Mouse (Mus musculus) embryonic facial prominence, embryonic 13.5 days (tissue): ENCODE measurements around the gene Trim47. TPM values are rescaled to one million over a fixed set of nuclear protein-coding genes. Genes with fewer than 3 reads are reported as not detected.

ENCODE experiments used
- ATAC-seq: fragments of 200-750 bp; cut with Nextera tagmentation; 2 replicates; pipeline ENCODE4 v1.8.0; 2017; ENCODE audit warnings: low read depth; ENCODE audit not compliant: insufficient number of reproducible peaks, insufficient read depth, low FRiP score, low TSS enrichment
- H3K27ac ChIP-seq: fragments of 300-500 bp; sonication (generic); 2 replicates; pipeline ENCODE4 v1.5.1; 2015; ENCODE audit warnings: moderate library complexity, mild to moderate bottlenecking, inconsistent platforms
- H3K27me3 ChIP-seq: fragments of 300-500 bp; sonication (generic); 2 replicates; pipeline ENCODE4 v1.6.1; 2015; ENCODE audit warnings: mild to moderate bottlenecking, inconsistent platforms
- H3K36me3 ChIP-seq: fragments of 300-500 bp; sonication (generic); 2 replicates; pipeline ENCODE4 v1.6.1; 2015; ENCODE audit warnings: mild to moderate bottlenecking, inconsistent platforms
- H3K4me1 ChIP-seq: fragments of 300-500 bp; sonication (generic); 2 replicates; pipeline ENCODE4 v1.6.1; 2015; ENCODE audit warnings: inconsistent platforms
- H3K4me2 ChIP-seq: fragments of 300-500 bp; sonication (generic); 2 replicates; pipeline ENCODE4 v1.6.1; 2015; ENCODE audit warnings: moderate library complexity, mild to moderate bottlenecking, inconsistent platforms
- H3K4me3 ChIP-seq: fragments of 300-500 bp; sonication (generic); 2 replicates; pipeline ENCODE4 v1.5.1; 2015; ENCODE audit warnings: mild to moderate bottlenecking, inconsistent platforms
- H3K9ac ChIP-seq: fragments of 300-500 bp; sonication (generic); 2 replicates; pipeline ENCODE4 v1.6.1; 2015; ENCODE audit warnings: mild to moderate bottlenecking, inconsistent platforms
- H3K9me3 ChIP-seq: fragments of 300-500 bp; sonication (generic); 2 replicates; pipeline ENCODE4 v1.6.1; 2016; ENCODE audit warnings: inconsistent platforms
- WGBS: fragments of 180-500 bp; shearing (Covaris S2); methylation state at CpG from one replicate; pipeline ENCODE4 v1.1.7; 2015; ENCODE audit warnings: mixed read lengths; 5-methylcytosine and 5-hydroxymethylcytosine counted together
- polyA plus RNA-seq: library from polyadenylated mRNA; unstranded; fragments of >200 nt; fragmentation: Nextera tagmentation; extraction: Ambion mirVana; gene quantifications from 2 replicates; pipeline ENCODE4 v1.2.1, GENCODE M21; 2015

The Trim47 gene
- polyA plus RNA-seq, 1 experiment from 2014 or later: 8.6 TPM

GRCm38 (mm10) chr11:116104006-116104646, 22.9 kb downstream of the Trim47 start:
- H3K9ac ChIP-seq: 0 out of 2 replicates have a peak overlapping the region, but pooled peaks have one; percentile 3
- no peak overlapping the region for H3K4me2 ChIP-seq
- H3K4me3 ChIP-seq: no peak overlapping the region

DNA sequence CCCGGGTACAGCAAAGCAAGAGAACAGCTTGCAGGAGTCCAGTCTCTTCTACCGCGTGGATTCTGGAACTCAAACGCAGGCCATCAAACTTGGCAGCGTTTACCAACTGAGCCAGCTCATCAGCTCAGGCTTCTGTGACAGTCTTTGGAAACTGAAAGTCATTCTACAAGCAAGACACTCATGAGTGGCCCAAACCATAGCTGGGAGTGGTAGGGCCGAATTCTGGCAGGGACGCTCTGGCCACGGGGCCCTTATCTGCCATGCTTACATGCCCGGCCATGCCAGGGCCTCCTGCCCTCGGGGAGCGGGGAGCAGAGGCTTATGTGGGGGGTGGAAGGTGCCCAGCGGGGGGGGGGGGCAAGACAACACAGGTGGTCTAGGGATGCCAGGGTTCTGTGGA, 23.4 kb downstream of the Trim47 start:
- H3K4me2 ChIP-seq: no peak overlapping the region
- H3K27ac ChIP-seq: 0 out of 2 replicates have a peak overlapping the region, but pooled peaks have one; percentile 44
- H3K4me1 ChIP-seq: peaks cover 60% of the 10 kb centered on the region
- no peaks in the 10 kb centered on the region for H3K9me3 ChIP-seq
- ATAC-seq: no peak
- WGBS: 73% methylated on average over 12 of the region's 12 CpGs
- no peak overlapping the region for H3K4me3 ChIP-seq
- peaks cover 33% of the 10 kb centered on the region for H3K27me3 ChIP-seq
- H3K36me3 ChIP-seq: no peaks in the 10 kb centered on the region
- 0 out of 2 replicates have a peak overlapping the region, but pooled peaks have one; percentile 3 for H3K9ac ChIP-seq

More at GRCm38 (mm10) chr11:116104006-116104646, 22.9 kb downstream of the Trim47 start:
- Histone ChIP-seq H3K27me3 (peaks cover 38% of the 10 kb centered on the region), H3K4me1 (peaks cover 65% of the 10 kb centered on the region), H3K9me3 (no peaks in the 10 kb centered on the region), H3K36me3 (no peaks in the 10 kb centered on the region), H3K27ac (peak overlapping the region; percentile 48)
- 35% methylated on average over 14 of the region's 14 CpGs for WGBS
- peak; percentile 33; the same call in 1 of the 2 replicates for ATAC-seq

DNA sequence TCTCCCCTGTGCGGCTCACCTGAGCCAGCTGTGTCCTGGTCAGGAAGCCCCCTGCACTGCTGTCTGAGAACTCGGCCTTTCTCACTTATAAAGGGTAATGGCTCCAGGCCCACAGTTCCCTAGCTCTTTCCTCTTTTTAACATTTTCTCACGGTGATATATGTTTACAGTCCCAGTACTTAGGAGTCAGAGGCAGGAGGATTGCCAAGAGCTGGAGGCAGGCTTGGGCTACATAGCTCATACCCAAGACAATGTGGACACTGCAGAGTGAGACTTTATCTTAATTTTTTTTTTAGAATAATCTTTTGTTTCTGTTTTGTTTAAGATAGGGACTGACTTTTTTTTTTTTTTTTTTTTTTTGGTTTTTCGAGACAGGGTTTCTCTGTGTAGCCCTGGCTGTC, 24.5 kb downstream of the Trim47 start:
- H3K9me3 ChIP-seq: no peaks in the 10 kb centered on the region
- H3K9ac ChIP-seq: no peak overlapping the region
- H3K4me1 ChIP-seq: peaks cover 49% of the 10 kb centered on the region
- peaks cover 22% of the 10 kb centered on the region for H3K27me3 ChIP-seq
- 50% methylated on average over 3 of the region's 4 CpGs for WGBS
- peak overlapping the region; percentile 82 for H3K27ac ChIP-seq
- H3K4me3 ChIP-seq: no peak overlapping the region
- ATAC-seq: no peak
- no peaks in the 10 kb centered on the region for H3K36me3 ChIP-seq
- no peak overlapping the region for H3K4me2 ChIP-seq

DNA sequence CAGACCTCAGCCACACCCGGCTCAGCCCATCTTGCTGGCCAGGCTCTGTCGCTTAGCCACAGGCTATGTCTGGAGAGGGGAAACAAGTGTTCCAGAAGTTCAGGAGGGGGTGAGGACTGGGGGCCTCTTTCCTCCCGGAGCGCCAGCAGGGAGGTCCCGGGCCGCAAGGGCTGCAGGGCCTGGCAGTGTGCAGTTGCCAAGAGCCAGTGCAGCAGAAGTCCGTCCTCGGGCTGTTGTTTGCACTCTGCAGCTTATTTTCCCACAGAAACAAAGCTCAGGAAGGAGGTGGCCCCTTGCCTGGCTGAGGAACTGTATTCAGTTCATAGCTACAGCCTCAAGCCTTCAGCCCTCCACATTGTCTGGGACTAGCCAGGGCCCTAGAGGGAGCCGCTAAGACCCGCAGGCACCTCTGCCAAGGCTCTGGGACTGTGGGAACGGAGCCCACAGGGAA, 25.1 kb downstream of the Trim47 start:
- ATAC-seq: no peak
- peak overlapping the region; percentile 26; the same call in 1 of the 2 replicates for H3K4me2 ChIP-seq
- WGBS: 17% methylated on average over 11 of the region's 11 CpGs

GRCm38 (mm10) chr11:116100839-116101238, 26.2 kb downstream of the Trim47 start:
- no peak overlapping the region for H3K4me3 ChIP-seq
- H3K9ac ChIP-seq: no peak overlapping the region
- WGBS: 73% methylated on average over 7 of the region's 7 CpGs
- H3K36me3 ChIP-seq: no peaks in the 10 kb centered on the region
- H3K27me3 ChIP-seq: peaks cover 5% of the 10 kb centered on the region
- peaks cover 32% of the 10 kb centered on the region for H3K4me1 ChIP-seq
- no peak for ATAC-seq
- peak overlapping the region; percentile 82 for H3K27ac ChIP-seq
- no peak overlapping the region for H3K4me2 ChIP-seq
- H3K9me3 ChIP-seq: no peaks in the 10 kb centered on the region

More for the DNA sequence above, 25.1 kb downstream of the Trim47 start:
- peak overlapping the region; percentile 82 for H3K27ac ChIP-seq
- H3K9me3 ChIP-seq: no peaks in the 10 kb centered on the region
- peaks cover 44% of the 10 kb centered on the region for H3K4me1 ChIP-seq
- no peak overlapping the region for H3K4me3 ChIP-seq
- peaks cover 16% of the 10 kb centered on the region for H3K27me3 ChIP-seq
- H3K9ac ChIP-seq: no peak overlapping the region
- no peaks in the 10 kb centered on the region for H3K36me3 ChIP-seq

DNA sequence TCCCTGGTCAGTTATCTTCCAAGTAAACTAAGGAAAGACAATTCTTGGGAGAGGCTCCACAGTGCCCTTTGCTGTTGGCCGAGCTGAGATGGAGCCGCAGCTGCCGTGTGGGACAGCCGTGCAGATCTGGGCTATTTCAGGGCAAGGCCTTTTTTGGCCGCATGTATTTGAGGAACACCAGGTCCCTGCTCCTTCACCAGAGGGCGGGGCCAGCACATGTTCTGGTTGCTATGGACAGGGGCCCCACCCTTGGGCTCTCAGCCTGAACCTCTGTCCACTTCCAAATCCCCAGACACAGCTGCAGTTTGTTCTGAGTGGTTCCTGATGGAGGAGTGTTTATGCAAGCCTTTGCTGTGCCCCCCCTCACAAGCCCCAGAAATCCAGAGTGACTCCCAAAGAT, 26.6 kb downstream of the Trim47 start:
- no peak overlapping the region for H3K4me3 ChIP-seq
- no peaks in the 10 kb centered on the region for H3K9me3 ChIP-seq
- peaks cover 31% of the 10 kb centered on the region for H3K4me1 ChIP-seq
- H3K27ac ChIP-seq: no peak overlapping the region
- no peak overlapping the region for H3K4me2 ChIP-seq
- H3K36me3 ChIP-seq: no peaks in the 10 kb centered on the region
- WGBS: 80% methylated on average over 6 of the region's 6 CpGs
- ATAC-seq: no peak
- no peak overlapping the region for H3K9ac ChIP-seq
- H3K27me3 ChIP-seq: peaks cover under 1% of the 10 kb centered on the region; the same call in 1 of the 2 replicates

- no peak for ATAC-seq
- H3K9me3 ChIP-seq: no peaks in the 10 kb centered on the region
- H3K4me3 ChIP-seq: no peak overlapping the region
- H3K9ac ChIP-seq: no peak overlapping the region
- H3K27me3 ChIP-seq: no peaks in the 10 kb centered on the region
- 81% methylated on average over 6 of the region's 6 CpGs for WGBS
- no peaks in the 10 kb centered on the region for H3K36me3 ChIP-seq
- peaks cover 29% of the 10 kb centered on the region for H3K4me1 ChIP-seq
- no peak overlapping the region for H3K27ac ChIP-seq
- H3K4me2 ChIP-seq: no peak overlapping the region
These were observed 27.5 kb downstream of the Trim47 start for GRCm38 (mm10) chr11:116099462-116099861.

- WGBS: 73% methylated on average over 14 of the region's 14 CpGs
- Histone ChIP-seq H3K4me1 (peaks cover 23% of the 10 kb centered on the region), H3K36me3 (no peaks in the 10 kb centered on the region), H3K4me2 (no peak overlapping the region), H3K9ac (no peak overlapping the region), H3K27me3 (no peaks in the 10 kb centered on the region), H3K9me3 (no peaks in the 10 kb centered on the region), H3K27ac (no peak overlapping the region), H3K4me3 (no peak overlapping the region)
- no peak for ATAC-seq
These were observed 28.1 kb downstream of the Trim47 start for GRCm38 (mm10) chr11:116098711-116099460.

DNA sequence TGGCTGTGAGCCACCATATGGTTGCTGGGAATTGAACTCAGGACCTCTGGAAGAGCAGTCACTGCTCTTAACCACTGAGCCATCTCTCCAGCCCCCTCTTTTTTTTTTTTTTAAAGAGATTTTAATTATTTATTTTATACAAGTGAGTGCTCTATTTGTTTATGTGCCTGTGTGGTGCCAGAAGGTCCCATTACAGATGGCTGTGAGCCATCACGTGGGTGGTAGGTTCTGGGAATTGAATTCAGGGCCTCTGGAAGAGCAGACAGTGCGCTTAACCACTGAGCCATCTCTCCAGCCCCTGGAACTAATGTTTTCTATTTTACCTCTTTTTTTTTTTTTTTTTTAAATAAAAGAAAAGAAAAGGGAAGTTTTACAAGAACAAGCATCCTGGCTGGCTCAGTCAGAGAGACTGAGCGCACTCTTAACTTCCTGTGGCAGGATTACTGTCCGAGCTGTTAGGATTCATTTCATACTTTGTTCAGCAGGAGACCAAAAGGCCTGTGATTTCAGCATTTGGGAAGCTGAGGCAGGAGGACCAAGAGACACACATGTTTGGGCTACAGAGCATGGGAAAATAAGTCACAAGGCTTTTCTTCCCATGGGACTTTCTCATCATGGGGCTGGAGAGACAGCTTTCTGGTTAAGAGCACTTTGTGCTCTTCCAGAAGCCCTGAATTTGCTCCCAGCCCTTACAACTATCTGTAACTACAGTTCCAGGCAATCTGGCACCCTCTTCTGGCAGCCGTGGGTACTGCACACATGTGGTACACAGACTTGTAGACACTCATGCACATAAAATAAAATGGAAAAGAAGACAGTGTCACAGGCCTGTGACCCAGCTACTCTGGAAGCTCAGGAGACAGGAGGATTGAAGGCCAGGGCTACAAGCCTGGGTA, 30.5 kb downstream of the Trim47 start:
- no peak for ATAC-seq

DNA sequence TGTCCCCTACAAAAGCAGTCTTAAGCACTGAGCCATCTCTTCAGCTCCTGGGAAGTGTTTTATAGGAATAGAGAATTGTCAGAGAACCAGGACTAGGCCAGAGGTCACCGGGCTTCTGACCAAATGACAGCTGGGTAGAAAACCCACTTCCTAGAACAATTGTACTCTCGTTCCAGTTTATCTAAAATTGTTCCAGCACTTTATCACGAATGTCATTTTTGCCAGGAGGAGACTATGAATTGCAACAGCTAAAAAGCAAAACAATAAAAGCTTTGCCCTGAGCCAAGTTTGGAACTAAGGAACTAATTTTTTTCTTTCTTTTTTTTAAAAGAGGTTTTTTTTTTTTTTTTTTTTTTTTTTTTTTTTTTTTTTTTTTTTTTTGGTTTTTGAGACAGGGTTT, 31.4 kb downstream of the Trim47 start:
- Histone ChIP-seq H3K27me3 (no peaks in the 10 kb centered on the region), H3K36me3 (no peaks in the 10 kb centered on the region), H3K27ac (no peak overlapping the region), H3K4me2 (no peak overlapping the region), H3K4me1 (no peaks in the 10 kb centered on the region), H3K9ac (no peak overlapping the region), H3K4me3 (no peak overlapping the region), H3K9me3 (no peaks in the 10 kb centered on the region)
- WGBS: 74% methylated on average over 3 of the region's 3 CpGs
- ATAC-seq: no peak

More for the DNA sequence above, 30.5 kb downstream of the Trim47 start:
- Histone ChIP-seq H3K4me2 (no peak overlapping the region), H3K27me3 (no peaks in the 10 kb centered on the region), H3K9me3 (no peaks in the 10 kb centered on the region), H3K4me1 (peaks cover 2% of the 10 kb centered on the region), H3K36me3 (no peaks in the 10 kb centered on the region), H3K27ac (no peak overlapping the region), H3K9ac (no peak overlapping the region), H3K4me3 (no peak overlapping the region)
- WGBS: 91% methylated on average over 5 of the region's 5 CpGs
